ENCODE assay signal across 10 mouse cellular contexts in genomic region chr14:120061096-120061495, GRCm38 (mm10). TPM values are rescaled to one million over a fixed set of nuclear protein-coding genes. Genes with fewer than 3 reads are reported as not detected.
DNase-seq lines count a peak whose midpoint lies in the region; ATAC-seq and TF ChIP-seq lines count a peak whose summit lies in the region.
"Had no signal": no experiment of that assay in that cellular context is flagged by ENCODE, and none has a peak within 500 bp of the region (broad histone marks: within the 10 kb centered on the region; RNA-seq: fewer than 3 reads in every experiment).

No protein-coding gene starts in this region.

- H3K27ac ChIP-seq in kidney, postnatal 0 days = no peak overlapping the region
- no peak overlapping the region for H3K27ac ChIP-seq in kidney, embryonic 14.5 days (ENCODE audit: low read depth, low read length)
- H3K27ac ChIP-seq: embryonic facial prominence, embryonic 15.5 days had no signal

- no peak overlapping the region for H3K9ac ChIP-seq in kidney, postnatal 0 days (ENCODE audit: low read depth, low read length)
- no peak overlapping the region for H3K9ac ChIP-seq in kidney, embryonic 14.5 days (ENCODE audit: low read depth, low read length)
- H3K9ac ChIP-seq: embryonic facial prominence, embryonic 15.5 days had no signal

- H3K27me3 ChIP-seq in kidney, postnatal 0 days (ENCODE audit: insufficient read depth, low read length) = no peaks in the 10 kb centered on the region
- no peaks in the 10 kb centered on the region for H3K27me3 ChIP-seq in kidney, embryonic 14.5 days (ENCODE audit: control insufficient read depth, insufficient read depth, low read length)
- H3K27me3 ChIP-seq: embryonic facial prominence, embryonic 15.5 days had no signal

- TF ChIP-seq POLR2A in lung, adult 2 months (IDR thresholded peaks at IDR 0.05; ENCODE audit: borderline replicate concordance, extremely low read depth, low read depth, low read length) = no peak

- TF ChIP-seq CTCF in kidney, postnatal 0 days (IDR thresholded peaks at IDR 0.05; ENCODE audit: low read depth) = peak; percentile 89
- TF ChIP-seq CTCF in lung, adult 2 months (IDR thresholded peaks at IDR 0.05; ENCODE audit: insufficient read depth, low read length) = peak; percentile 67

- WGBS in kidney, postnatal 0 days = 58% methylated on average over 9 of the region's 9 CpGs
- 69% methylated on average over 9 of the region's 9 CpGs for WGBS in kidney, embryonic 14.5 days
- WGBS in lung, adult 2 months = 59% methylated on average over 9 of the region's 9 CpGs

- no peak for ATAC-seq in kidney, postnatal 0 days (replicated peaks; ENCODE audit: low FRiP score, low read depth)
- no peak for ATAC-seq in kidney, embryonic 14.5 days (ENCODE audit: low FRiP score, low TSS enrichment)
- peak; percentile 58; the same call in 1 of the 2 replicates for ATAC-seq in granulocyte monocyte progenitor cell, adult 5-6 weeks (replicated peaks; ENCODE audit: poor library complexity, severe bottlenecking)

- H3K4me1 ChIP-seq in kidney, postnatal 0 days (replicated peaks; ENCODE audit: insufficient read depth, low read length) = no peaks in the 10 kb centered on the region
- no peaks in the 10 kb centered on the region for H3K4me1 ChIP-seq in kidney, embryonic 14.5 days (ENCODE audit: control insufficient read depth, insufficient read depth, low read length)
- H3K4me1 ChIP-seq in lung, adult 2 months (ENCODE audit: control insufficient read depth, insufficient read depth, low read length) = no peaks in the 10 kb centered on the region
- H3K4me1 ChIP-seq: embryonic facial prominence, embryonic 15.5 days had no signal

- peak; percentile 74 for DNase-seq in kidney, postnatal 0 days (ENCODE audit: low spot score)
- DNase-seq in ZHBTc4 (ENCODE audit: low read depth, low spot score) = peak; percentile 70
- DNase-seq in cerebellum, postnatal 25 days = peak; percentile 75 to 85
- DNase-seq in lung, adult 2 months = peak; percentile 33
- DNase-seq in right cerebral cortex, postnatal 4 days = peak; percentile 86
- DNase-seq in spleen, postnatal 36 days (ENCODE audit: low spot score in 2 of 2) = no peak

- H3K36me3 ChIP-seq in kidney, postnatal 0 days (ENCODE audit: insufficient read depth, low read length) = no peaks in the 10 kb centered on the region
- H3K36me3 ChIP-seq in kidney, embryonic 14.5 days (ENCODE audit: control insufficient read depth, insufficient read depth, low read length) = no peaks in the 10 kb centered on the region
- H3K36me3 ChIP-seq: embryonic facial prominence, embryonic 15.5 days had no signal

- H3K4me3 ChIP-seq in kidney, postnatal 0 days (replicated peaks; ENCODE audit: low read depth, low read length) = no peak overlapping the region
- H3K4me3 ChIP-seq in kidney, embryonic 14.5 days (ENCODE audit: low read length) = no peak overlapping the region
- H3K4me3 ChIP-seq in lung, adult 2 months (replicated peaks; ENCODE audit: extremely low read depth, low read depth, low read length) = no peak overlapping the region
- H3K4me3 ChIP-seq: embryonic facial prominence, embryonic 15.5 days had no signal

- no peaks in the 10 kb centered on the region for H3K9me3 ChIP-seq in kidney, postnatal 0 days (replicated peaks; ENCODE audit: low read length)
- no peaks in the 10 kb centered on the region for H3K9me3 ChIP-seq in kidney, embryonic 14.5 days (ENCODE audit: control insufficient read depth, low read length)
- H3K9me3 ChIP-seq: embryonic facial prominence, embryonic 15.5 days had no signal

- H3K4me2 ChIP-seq in kidney, postnatal 0 days (ENCODE audit: low read length) = no peak overlapping the region
- H3K4me2 ChIP-seq in kidney, embryonic 14.5 days (replicated peaks; ENCODE audit: low read depth, low read length) = no peak overlapping the region
- H3K4me2 ChIP-seq: embryonic facial prominence, embryonic 15.5 days had no signal

RNA-seq across cellular contexts. Expression of gene Oxgr1, which starts 18.9 kb away (rescaled TPM):
- polyA plus RNA-seq in kidney, postnatal 0 days (2015; fragmentation: Nextera tagmentation; extraction: Ambion mirVana) = 9.3 and 9.9 TPM in 2 replicates
- 0.20 and 0.66 TPM in 2 replicates for polyA plus RNA-seq in kidney, embryonic 14.5 days (2014; fragmentation: Nextera tagmentation; extraction: Ambion mirVana)
- not detected in 2 replicates for total RNA-seq in granulocyte monocyte progenitor cell, adult 5-6 weeks (2014; fragmentation: Nextera tagmentation)
- not detected in 2 replicates for total RNA-seq in granulocyte monocyte progenitor cell, adult 5-6 weeks (2017)
- polyA plus RNA-seq in lung, adult 2 months (2012; rRNA removed) = not detected in 2 replicates
- polyA plus RNA-seq: embryonic facial prominence, embryonic 15.5 days; liver, embryonic 16.5 days had no signal

Comparison
In these comparisons a context has a peak if more than half of its experiments do, and no peak if none do; other contexts are left out.
1. DNase-seq: peak in kidney, postnatal 0 days (single experiment), ZHBTc4 (single experiment), cerebellum, postnatal 25 days (2 of 2), lung, adult 2 months (single experiment) and right cerebral cortex, postnatal 4 days (single experiment); none in spleen, postnatal 36 days (0 of 2).